Mouse (Mus musculus) kidney, postnatal 36 days (tissue): ENCODE data around the gene Dtd1.
A peak's percentile ranks its signal among the peaks of the same experiment; 100 is the strongest.

Experiments
- DNase-seq, 2 experiments: peaks; one replicate each; pipeline ENCODE4 v3.0.0; 2021 to 2022; ENCODE audit warnings: mixed read lengths in 2 of 2

The Dtd1 gene

GRCm38 (mm10) chr2:144716248-144716647, 116.6 kb downstream of the Dtd1 start:
- DNase-seq: no peak

GRCm38 (mm10) chr2:144718273-144718672, 118.6 kb downstream of the Dtd1 start:
- DNase-seq: no peak

GRCm38 (mm10) chr2:144719294-144719693, 119.6 kb downstream of the Dtd1 start:
- DNase-seq: no peak

GRCm38 (mm10) chr2:144719718-144720117, 120.0 kb downstream of the Dtd1 start:
- DNase-seq: no peak

GRCm38 (mm10) chr2:144720407-144720959, 120.8 kb downstream of the Dtd1 start:
- peak in 1 of 2 experiments; percentile 4 for DNase-seq

- DNase-seq: no peak
Observed at GRCm38 (mm10) chr2:144724679-144725078, 125.0 kb downstream of the Dtd1 start.

- DNase-seq: no peak
Observed at GRCm38 (mm10) chr2:144727136-144727535, 127.4 kb downstream of the Dtd1 start.

- DNase-seq: no peak
Observed at GRCm38 (mm10) chr2:144729776-144730175, 130.1 kb downstream of the Dtd1 start.

GRCm38 (mm10) chr2:144738161-144738560, 138.5 kb downstream of the Dtd1 start:
- no peak for DNase-seq

- DNase-seq: no peak
Observed at GRCm38 (mm10) chr2:144738576-144738975, 138.9 kb downstream of the Dtd1 start.

- DNase-seq: peak; percentile 57 to 81
Observed at GRCm38 (mm10) chr2:144740577-144740997, 140.9 kb downstream of the Dtd1 start.

- no peak for DNase-seq
Observed at GRCm38 (mm10) chr2:144741973-144742372, 142.3 kb downstream of the Dtd1 start.

GRCm38 (mm10) chr2:144743316-144743715, 143.6 kb downstream of the Dtd1 start:
- no peak for DNase-seq

GRCm38 (mm10) chr2:144745266-144745665, 145.6 kb downstream of the Dtd1 start:
- DNase-seq: no peak

- no peak for DNase-seq
Observed at GRCm38 (mm10) chr2:144746046-144746783, 146.5 kb downstream of the Dtd1 start.

GRCm38 (mm10) chr2:144753604-144754003, 153.9 kb downstream of the Dtd1 start:
- no peak for DNase-seq

- DNase-seq: no peak
Observed at GRCm38 (mm10) chr2:144755016-144755415, 155.3 kb downstream of the Dtd1 start.

GRCm38 (mm10) chr2:144760666-144761065, 161.0 kb downstream of the Dtd1 start:
- DNase-seq: no peak

GRCm38 (mm10) chr2:144763706-144764105, 164.0 kb downstream of the Dtd1 start:
- no peak for DNase-seq

GRCm38 (mm10) chr2:144764116-144764788, 164.6 kb downstream of the Dtd1 start:
- no peak for DNase-seq

- DNase-seq: no peak
Observed at GRCm38 (mm10) chr2:144765219-144765618, 165.5 kb downstream of the Dtd1 start.

- DNase-seq: no peak
Observed at GRCm38 (mm10) chr2:144768375-144769117, 168.8 kb downstream of the Dtd1 start.

- DNase-seq: no peak
Observed at GRCm38 (mm10) chr2:144769118-144769496, 169.4 kb downstream of the Dtd1 start.
